ENCODE assay signal across 7 mouse cellular contexts in genomic region chr12:113625221-113625620, GRCm38 (mm10).
DNase-seq lines count a peak whose midpoint lies in the region; ATAC-seq and TF ChIP-seq lines count a peak whose summit lies in the region.
"Not testable (repeated sequence)": the region's sequence is repeated elsewhere in the genome, so short reads cannot be mapped to it uniquely, and the experiment has no call there.

No protein-coding gene starts in this region.

- H3K9me3 ChIP-seq in E14TG2a.4 (ENCODE audit: low read length); intestine, postnatal 0 days (ENCODE audit: control insufficient read depth); lung, embryonic 14.5 days (ENCODE audit: low read depth, low read length): not testable (repeated sequence)

- peak; percentile 74 for ATAC-seq in common myeloid progenitor, adult 5-6 weeks (replicated peaks; ENCODE audit: low read depth, poor library complexity, severe bottlenecking)
- ATAC-seq in intestine, postnatal 0 days; lung, embryonic 14.5 days (ENCODE audit: insufficient read depth): not testable (repeated sequence)
- peak; percentile 69 for ATAC-seq in megakaryocyte progenitor cell, adult 5-6 weeks (replicated peaks; ENCODE audit: poor library complexity)

- TF ChIP-seq POLR2A in heart, adult 2 months (IDR thresholded peaks at IDR 0.05; ENCODE audit: insufficient read depth, low read depth, low read length) = not testable (repeated sequence)

- not testable (repeated sequence) for DNase-seq in heart, adult 2 months; layer of hippocampus, adult 2 months (ENCODE audit: low spot score in 2 of 2); lung, embryonic 14.5 days

- H3K9ac ChIP-seq in heart, adult 2 months (ENCODE audit: low read depth, low read length); intestine, postnatal 0 days (ENCODE audit: low read depth, low read length); lung, embryonic 14.5 days: not testable (repeated sequence)

- H3K27ac ChIP-seq in heart, adult 2 months; intestine, postnatal 0 days (ENCODE audit: low read depth, low read length); layer of hippocampus, adult 2 months; lung, embryonic 14.5 days (ENCODE audit: low read depth): not testable (repeated sequence)

- TF ChIP-seq CTCF in E14TG2a.4 (conservative IDR thresholded peaks at IDR 0.05; ENCODE audit: low read length) = peak; percentile 41
- peak; percentile 43 for TF ChIP-seq CTCF in heart, adult 2 months (IDR thresholded peaks at IDR 0.05)
- peak; percentile 38 for TF ChIP-seq CTCF in intestine, postnatal 0 days (IDR thresholded peaks at IDR 0.05; ENCODE audit: low read depth)
- TF ChIP-seq CTCF in layer of hippocampus, adult 2 months (conservative IDR thresholded peaks at IDR 0.05) = peak; percentile 43
- peak; percentile 28 for TF ChIP-seq CTCF in lung, embryonic 14.5 days (IDR thresholded peaks at IDR 0.05; ENCODE audit: low read depth)

- not testable (repeated sequence) for H3K4me2 ChIP-seq in intestine, postnatal 0 days (replicated peaks; ENCODE audit: low read depth); lung, embryonic 14.5 days

- H3K27me3 ChIP-seq in E14TG2a.4 (ENCODE audit: insufficient read depth, low read length); heart, adult 2 months (ENCODE audit: control insufficient read depth, insufficient read depth, low read length); intestine, postnatal 0 days (replicated peaks; ENCODE audit: control insufficient read depth, insufficient read depth, low read length); lung, embryonic 14.5 days (ENCODE audit: insufficient read depth, low read length): not testable (repeated sequence)

- TF ChIP-seq EP300 in heart, adult 2 months (IDR thresholded peaks at IDR 0.05; ENCODE audit: insufficient read depth, low read depth, low read length) = not testable (repeated sequence)

- WGBS in heart, adult 2 months = 32% methylated on average over 4 of the region's 4 CpGs
- 37% methylated on average over 4 of the region's 4 CpGs for WGBS in intestine, postnatal 0 days
- 34% methylated on average over 4 of the region's 4 CpGs for WGBS in lung, embryonic 14.5 days

- H3K4me3 ChIP-seq in E14TG2a.4 (replicated peaks; ENCODE audit: low read length); heart, adult 2 months; intestine, postnatal 0 days (ENCODE audit: low read depth, low read length); layer of hippocampus, adult 2 months; lung, embryonic 14.5 days (ENCODE audit: low read depth, low read length): not testable (repeated sequence)

- intact Hi-C loops in heart, adult 2 months (cut with DNase I) = not testable (repeated sequence)

- H3K79me2 ChIP-seq in heart, adult 2 months (replicated peaks; ENCODE audit: control insufficient read depth, insufficient read depth, low read length) = not testable (repeated sequence)

- not testable (repeated sequence) for H3K36me3 ChIP-seq in E14TG2a.4 (ENCODE audit: insufficient read depth, low read length); heart, adult 2 months (ENCODE audit: control insufficient read depth, insufficient read depth, low read length); intestine, postnatal 0 days (ENCODE audit: control insufficient read depth, insufficient read depth); lung, embryonic 14.5 days (ENCODE audit: insufficient read depth)

- H3K4me1 ChIP-seq in E14TG2a.4 (replicated peaks; ENCODE audit: low read depth, low read length); heart, adult 2 months (ENCODE audit: control insufficient read depth, insufficient read depth, low read length); intestine, postnatal 0 days (replicated peaks; ENCODE audit: control insufficient read depth, insufficient read depth, low read length); lung, embryonic 14.5 days (ENCODE audit: insufficient read depth): not testable (repeated sequence)
